Mouse (Mus musculus) macrophage (primary cell): Measurements from ENCODE around the gene Krt16. TPM values are rescaled to one million over a fixed set of nuclear protein-coding genes. Genes with fewer than 3 reads are reported as not detected.

Source experiments
- H3K27ac ChIP-seq: fragments of 350-480 bp; formaldehyde crosslinking; 2 replicates; pipeline ENCODE4 v1.9.0; 2021
- H3K36me3 ChIP-seq: fragments of 350-480 bp; formaldehyde crosslinking; 2 replicates; pipeline ENCODE4 v1.9.0; 2021; ENCODE audit errors: inconsistent target
- H3K4me3 ChIP-seq: fragments of 350-480 bp; formaldehyde crosslinking; 2 replicates; pipeline ENCODE4 v1.9.0; 2021; ENCODE audit errors: inconsistent target
- H3K79me2 ChIP-seq: fragments of 350-480 bp; formaldehyde crosslinking; 2 replicates; pipeline ENCODE4 v1.9.0; 2021; ENCODE audit errors: inconsistent target
- WGBS: methylation state at CpG from one replicate; pipeline ENCODE4 v1.1.7; 2026; ENCODE audit warnings: inconsistent platforms; ENCODE audit not compliant: missing documents; 5-methylcytosine and 5-hydroxymethylcytosine counted together
- polyA plus RNA-seq: library from polyadenylated mRNA; stranded (reverse); fragments of 250-400 nt; gene quantifications from 3 replicates; pipeline ENCODE4 v1.2.4, GENCODE M21; 2018; ENCODE audit warnings: inconsistent platforms
- total RNA-seq, 78 experiments: library from RNA; depleted of rRNA; stranded (reverse); fragments of 250-400 nt; gene quantifications; 1 replicate in 9 of 78; 2 replicates in 24 of 78; 3 replicates in 43 of 78; 4 replicates in 2 of 78; pipeline ENCODE4 v1.2.4; 2018; ENCODE audit warnings: inconsistent platforms in 56 of 78

Krt16 gene
- not detected for total RNA-seq (2018; cell fraction: chromatin; rRNA removed)
- total RNA-seq (2018; cell fraction: cytosol; rRNA removed), result under 1 TPM in 9 of 26 experiments, not detected in 17; 0.09 to 0.53 (median 0.18) TPM
- total RNA-seq (2018; cell fraction: nucleus; rRNA removed), result under 1 TPM in 1 of 26 experiments, not detected in 25; 0.35 TPM
- polyA plus RNA-seq, result not detected in 3 replicates

DNA sequence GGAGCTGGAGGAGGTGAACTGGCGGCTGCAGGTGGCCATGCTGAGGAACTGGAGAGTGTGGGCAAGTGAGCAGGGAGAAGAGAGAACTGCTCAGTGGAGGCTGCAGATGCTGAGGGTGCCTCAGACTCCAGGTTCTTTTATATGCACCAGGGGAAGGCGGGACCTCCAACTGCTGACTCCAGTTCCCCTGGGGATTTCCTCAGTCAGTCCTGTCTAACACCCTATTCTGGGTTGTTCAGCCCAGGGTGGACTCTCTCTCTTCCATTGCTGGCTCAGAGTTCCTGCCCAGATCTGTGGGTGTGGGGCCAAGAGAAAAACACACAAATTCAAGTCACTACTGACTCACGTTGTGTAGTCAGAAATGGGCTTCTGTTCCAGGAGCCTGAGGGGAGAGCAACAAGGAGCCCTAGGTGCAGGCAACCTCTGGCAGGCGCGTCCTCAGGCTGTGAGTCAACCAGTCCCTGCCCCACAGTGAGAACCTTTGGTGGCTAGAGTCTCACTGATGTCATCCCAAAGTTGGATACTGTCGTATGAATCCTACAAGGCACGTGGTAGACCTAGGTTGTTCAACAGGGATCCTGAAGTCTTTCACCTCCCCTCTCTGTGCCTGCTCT is at the start of gene Krt16:
TSS of gene Krt16 (minus strand) at position 51 of the 614 bp plus-strand sequence.
- H3K4me3 ChIP-seq, result no peak within 1 kb of the TSS
- H3K27ac ChIP-seq, result no peak within 1 kb of the TSS
- no peaks in the 10 kb centered on the region for H3K79me2 ChIP-seq
- WGBS, result 82% methylated on average over 6 of the region's 7 CpGs
- H3K36me3 ChIP-seq, result no peaks in the 10 kb centered on the region

- WGBS, result 46% methylated on average over 5 of the region's 5 CpGs
- Histone ChIP-seq H3K4me3 (no peak overlapping the region), H3K36me3 (no peaks in the 10 kb centered on the region), H3K27ac (no peak overlapping the region), H3K79me2 (no peaks in the 10 kb centered on the region)
These were observed 49.1 kb upstream of the Krt16 start for GRCm38 (mm10) chr11:100297801-100298200.

DNA sequence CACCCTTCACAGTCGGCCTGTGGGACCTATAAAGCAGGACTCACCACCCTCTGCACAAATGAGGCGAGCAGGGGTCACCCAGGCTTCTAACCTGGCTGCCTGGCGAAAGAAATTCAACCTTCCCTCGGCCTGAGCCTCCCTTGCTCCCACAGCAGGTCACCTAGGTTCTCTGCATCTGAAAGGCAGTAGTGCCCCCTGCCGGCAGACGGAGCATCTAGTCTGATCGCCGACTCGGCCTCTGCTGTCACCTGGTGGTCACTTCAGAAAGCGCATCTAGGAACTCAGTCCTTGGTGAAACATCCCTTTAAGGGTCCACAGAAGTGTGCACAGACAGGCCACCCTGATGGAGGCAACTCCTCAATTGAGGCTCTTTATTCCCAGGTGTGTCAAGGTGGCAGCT is 46.6 kb upstream of the Krt16 start:
- no peaks in the 10 kb centered on the region for H3K36me3 ChIP-seq
- WGBS, result 4% methylated on average over 9 of the region's 10 CpGs

DNA sequence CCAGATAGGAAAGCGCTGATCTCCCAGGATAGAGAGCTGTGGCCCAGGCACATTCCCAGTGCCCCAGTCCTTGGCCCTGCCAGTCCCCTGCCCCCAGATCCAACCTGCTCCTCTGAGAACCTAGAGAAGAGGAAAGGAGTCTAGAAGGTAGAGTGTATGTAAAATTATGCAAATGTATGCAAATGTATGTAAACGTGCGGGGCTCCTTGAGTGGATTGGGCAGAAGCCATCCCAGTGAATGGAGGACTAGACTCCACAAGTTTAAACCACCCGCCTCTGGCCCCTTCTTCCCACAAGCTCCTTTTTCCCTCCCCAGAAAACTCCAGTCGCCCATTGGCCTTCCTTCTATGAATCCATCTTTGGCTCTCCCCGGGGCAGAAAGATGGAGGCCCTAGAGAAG is 44.2 kb upstream of the Krt16 start:
- 78% methylated on average over 6 of the region's 6 CpGs for WGBS
- Histone ChIP-seq H3K4me3 (no peak overlapping the region), H3K27ac (no peak overlapping the region), H3K79me2 (no peaks in the 10 kb centered on the region), H3K36me3 (no peaks in the 10 kb centered on the region)

More for the DNA sequence above, 46.6 kb upstream of the Krt16 start:
- no peak overlapping the region for H3K27ac ChIP-seq
- H3K79me2 ChIP-seq, result no peaks in the 10 kb centered on the region
- no peak overlapping the region for H3K4me3 ChIP-seq

GRCm38 (mm10) chr11:100290235-100290634 is 41.5 kb upstream of the Krt16 start:
- Histone ChIP-seq H3K4me3 (no peak overlapping the region), H3K27ac (no peak overlapping the region), H3K36me3 (no peaks in the 10 kb centered on the region), H3K79me2 (no peaks in the 10 kb centered on the region)
- WGBS, result 84% methylated on average over 3 of the region's 5 CpGs

- H3K36me3 ChIP-seq, result no peaks in the 10 kb centered on the region
- WGBS, result 87% methylated on average over 6 of the region's 6 CpGs
- no peak overlapping the region for H3K4me3 ChIP-seq
- no peaks in the 10 kb centered on the region for H3K79me2 ChIP-seq
- no peak overlapping the region for H3K27ac ChIP-seq
These were observed 40.2 kb upstream of the Krt16 start for GRCm38 (mm10) chr11:100288942-100289341.

DNA sequence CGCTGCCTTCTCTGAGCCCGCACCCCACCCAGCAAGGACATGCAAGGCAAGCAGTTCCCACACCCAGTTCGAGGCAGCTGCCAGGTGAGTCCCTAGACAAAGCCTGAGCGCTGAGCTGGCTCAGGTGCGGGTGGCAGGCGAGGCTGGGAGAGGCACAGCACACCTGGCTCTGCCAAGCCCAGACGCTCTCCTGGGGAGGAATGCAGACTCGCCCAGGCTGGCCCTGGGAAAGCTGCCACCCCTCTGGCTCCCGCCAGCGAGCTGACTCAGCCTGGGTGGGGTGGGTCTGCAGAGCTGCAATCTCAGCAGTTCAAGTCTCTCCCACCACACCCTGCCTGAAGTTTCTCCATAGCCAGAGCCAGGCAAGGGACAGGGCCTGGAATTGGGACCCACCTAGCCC is 38.3 kb upstream of the Krt16 start:
- H3K27ac ChIP-seq, result no peak overlapping the region
- 78% methylated on average over 10 of the region's 10 CpGs for WGBS
- no peak overlapping the region for H3K4me3 ChIP-seq
- no peaks in the 10 kb centered on the region for H3K36me3 ChIP-seq
- no peaks in the 10 kb centered on the region for H3K79me2 ChIP-seq

- H3K27ac ChIP-seq, result no peak overlapping the region
- no peaks in the 10 kb centered on the region for H3K36me3 ChIP-seq
- H3K79me2 ChIP-seq, result no peaks in the 10 kb centered on the region
- H3K4me3 ChIP-seq, result no peak overlapping the region
- 88% methylated on average over 3 of the region's 4 CpGs for WGBS
These were observed 36.3 kb upstream of the Krt16 start for GRCm38 (mm10) chr11:100284988-100285387.

DNA sequence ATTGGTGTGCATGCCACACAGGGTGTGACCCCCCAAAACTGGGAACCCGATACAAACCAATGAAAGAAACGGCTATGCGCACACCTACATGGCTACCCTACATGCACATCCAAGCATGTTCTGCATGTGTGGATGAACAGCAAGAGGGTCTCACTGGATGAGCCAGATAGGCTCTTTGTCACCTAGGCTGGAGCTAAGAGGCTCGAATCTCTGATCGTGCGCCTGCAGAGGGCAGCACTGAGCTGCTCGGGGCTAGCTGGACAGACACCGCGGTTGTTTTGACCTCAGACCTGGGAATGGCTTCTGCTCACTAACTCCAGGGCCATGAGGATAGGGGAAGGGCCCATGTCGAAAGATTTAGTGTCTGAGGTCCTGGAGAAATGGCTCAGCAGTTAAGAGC is 33.8 kb upstream of the Krt16 start:
- Histone ChIP-seq H3K27ac (no peak overlapping the region), H3K4me3 (no peak overlapping the region), H3K79me2 (no peaks in the 10 kb centered on the region), H3K36me3 (no peaks in the 10 kb centered on the region)
- 22% methylated on average over 10 of the region's 10 CpGs for WGBS

- no peaks in the 10 kb centered on the region for H3K79me2 ChIP-seq
- no peaks in the 10 kb centered on the region for H3K36me3 ChIP-seq
- no peak overlapping the region for H3K27ac ChIP-seq
- no peak overlapping the region for H3K4me3 ChIP-seq
- WGBS, result 22% methylated on average over 11 of the region's 11 CpGs
These were observed 33.2 kb upstream of the Krt16 start for GRCm38 (mm10) chr11:100281596-100282544.

- no peak overlapping the region for H3K27ac ChIP-seq
- 55% methylated on average over 5 of the region's 5 CpGs for WGBS
- no peaks in the 10 kb centered on the region for H3K36me3 ChIP-seq
These were observed 30.1 kb upstream of the Krt16 start for GRCm38 (mm10) chr11:100278759-100279158.

DNA sequence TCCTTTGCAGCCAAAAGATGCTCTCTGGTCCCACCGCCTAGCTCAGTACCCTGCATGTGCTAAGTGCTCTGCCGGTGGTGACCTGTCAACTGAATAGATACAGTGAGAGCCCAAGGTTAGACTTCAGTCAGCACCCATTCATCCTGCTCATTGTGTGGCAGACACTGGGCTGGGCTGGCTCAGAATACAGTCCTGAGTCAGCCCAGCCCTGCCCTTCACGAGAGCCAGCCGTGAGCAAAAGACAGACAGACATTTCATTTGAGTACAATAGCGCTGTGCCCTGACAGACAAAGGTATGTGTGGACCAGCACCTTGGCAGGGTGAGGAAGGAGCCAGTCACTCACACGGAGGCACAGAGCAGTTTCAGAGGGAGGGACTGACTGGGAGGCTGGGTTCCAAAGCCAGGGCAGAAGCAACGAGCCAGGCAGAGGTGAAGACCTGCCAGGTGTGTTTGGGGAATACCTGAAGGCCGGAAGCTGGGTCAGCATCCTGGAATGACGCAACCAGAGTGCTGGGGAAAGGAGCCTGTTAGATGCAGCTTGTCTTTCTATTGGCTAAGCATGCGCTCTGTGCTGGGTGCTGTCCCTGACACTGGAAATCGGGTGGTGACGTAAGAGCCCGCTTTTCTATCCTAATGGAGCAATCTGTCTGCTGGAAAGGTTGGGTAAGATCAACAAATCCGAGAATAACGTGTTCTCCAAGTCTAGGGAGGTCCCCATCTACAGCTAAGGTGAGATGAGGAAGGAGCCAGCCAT is 29.2 kb upstream of the Krt16 start:
- no peak overlapping the region for H3K4me3 ChIP-seq
- 70% methylated on average over 15 of the region's 15 CpGs for WGBS
- H3K36me3 ChIP-seq, result no peaks in the 10 kb centered on the region
- H3K79me2 ChIP-seq, result no peaks in the 10 kb centered on the region
- no peak overlapping the region for H3K27ac ChIP-seq

More at GRCm38 (mm10) chr11:100278759-100279158, 30.1 kb upstream of the Krt16 start:
- no peak overlapping the region for H3K4me3 ChIP-seq
- no peaks in the 10 kb centered on the region for H3K79me2 ChIP-seq

- 63% methylated on average over 4 of the region's 5 CpGs for WGBS
- Histone ChIP-seq H3K36me3 (no peaks in the 10 kb centered on the region), H3K79me2 (no peaks in the 10 kb centered on the region), H3K4me3 (no peak overlapping the region), H3K27ac (no peak overlapping the region)
These were observed 26.8 kb upstream of the Krt16 start for GRCm38 (mm10) chr11:100275466-100275865.

- no peak overlapping the region for H3K27ac ChIP-seq
- WGBS, result 85% methylated on average over 7 of the region's 7 CpGs
- H3K36me3 ChIP-seq, result no peaks in the 10 kb centered on the region
- H3K79me2 ChIP-seq, result no peaks in the 10 kb centered on the region
- no peak overlapping the region for H3K4me3 ChIP-seq
These were observed 26.0 kb upstream of the Krt16 start for GRCm38 (mm10) chr11:100274719-100275118.
